Mouse (Mus musculus): ENCODE data around the gene Amigo1. TPM values are rescaled to one million over a fixed set of nuclear protein-coding genes. Genes with fewer than 3 reads are reported as not detected.

Gene Amigo1
- polyA plus RNA-seq, 1 experiment from 2014 or later = 2.4 TPM

GRCm38 (mm10) chr3:108154656-108155055, 31.5 kb upstream of the Amigo1 start, which contains the start of gene Gpr61:
Gpr61 (minus strand) TSS chr3:108154882.
- Histone ChIP-seq H3K36me3 (ENCODE audit: control insufficient read depth, insufficient read depth, low read length) (no peaks in the 10 kb centered on the region), H3K4me3 (ENCODE audit: low read depth, low read length) (no peak within 1 kb of the TSS), H3K27ac (ENCODE audit: low read length) (no peak within 1 kb of the TSS), H3K9ac (replicated peaks; ENCODE audit: low read depth, low read length) (no peak within 1 kb of the TSS), H3K9me3 (ENCODE audit: control insufficient read depth, low read depth, low read length) (no peaks in the 10 kb centered on the region), H3K4me2 (replicated peaks; ENCODE audit: low read depth, low read length) (no peak within 1 kb of the TSS), H3K27me3 (ENCODE audit: control insufficient read depth, insufficient read depth, low read length) (no peaks in the 10 kb centered on the region), H3K4me1 (ENCODE audit: control insufficient read depth, insufficient read depth, low read length) (no peaks in the 10 kb centered on the region)
- WGBS = 46% methylated on average over 4 of the region's 4 CpGs
- no peak for ATAC-seq (ENCODE audit: insufficient number of reproducible peaks, insufficient read depth, low FRiP score, low read depth)

GRCm38 (mm10) chr3:108158383-108159037, 27.6 kb upstream of the Amigo1 start:
- Histone ChIP-seq H3K27ac (ENCODE audit: low read length) (peak overlapping the region; percentile 6; the same call in 1 of the 2 replicates), H3K4me3 (ENCODE audit: low read depth, low read length) (no peak overlapping the region), H3K4me2 (replicated peaks; ENCODE audit: low read depth, low read length) (no peak overlapping the region), H3K9me3 (ENCODE audit: control insufficient read depth, low read depth, low read length) (no peaks in the 10 kb centered on the region), H3K36me3 (ENCODE audit: control insufficient read depth, insufficient read depth, low read length) (no peaks in the 10 kb centered on the region), H3K9ac (replicated peaks; ENCODE audit: low read depth, low read length) (no peak overlapping the region), H3K4me1 (ENCODE audit: control insufficient read depth, insufficient read depth, low read length) (no peaks in the 10 kb centered on the region), H3K27me3 (ENCODE audit: control insufficient read depth, insufficient read depth, low read length) (no peaks in the 10 kb centered on the region)
- no peak for ATAC-seq (ENCODE audit: insufficient number of reproducible peaks, insufficient read depth, low FRiP score, low read depth)
- WGBS = 56% methylated on average over 9 of the region's 9 CpGs

GRCm38 (mm10) chr3:108164091-108164490, 22.0 kb upstream of the Amigo1 start:
- H3K4me3 ChIP-seq (ENCODE audit: low read depth, low read length) = no peak overlapping the region
- H3K9ac ChIP-seq (replicated peaks; ENCODE audit: low read depth, low read length) = no peak overlapping the region
- H3K27ac ChIP-seq (ENCODE audit: low read length) = no peak overlapping the region
- H3K4me1 ChIP-seq (ENCODE audit: control insufficient read depth, insufficient read depth, low read length) = peaks cover 10% of the 10 kb centered on the region
- no peaks in the 10 kb centered on the region for H3K36me3 ChIP-seq (ENCODE audit: control insufficient read depth, insufficient read depth, low read length)
- H3K9me3 ChIP-seq (ENCODE audit: control insufficient read depth, low read depth, low read length) = no peaks in the 10 kb centered on the region
- no peaks in the 10 kb centered on the region for H3K27me3 ChIP-seq (ENCODE audit: control insufficient read depth, insufficient read depth, low read length)
- WGBS = 67% methylated on average over 5 of the region's 5 CpGs
- ATAC-seq (ENCODE audit: insufficient number of reproducible peaks, insufficient read depth, low FRiP score, low read depth) = no peak
- H3K4me2 ChIP-seq (replicated peaks; ENCODE audit: low read depth, low read length) = no peak overlapping the region

- Histone ChIP-seq H3K4me3 (ENCODE audit: low read depth, low read length) (no peak overlapping the region), H3K4me2 (replicated peaks; ENCODE audit: low read depth, low read length) (peak overlapping the region; percentile 25; the same call in 1 of the 2 replicates), H3K9ac (replicated peaks; ENCODE audit: low read depth, low read length) (no peak overlapping the region), H3K27me3 (ENCODE audit: control insufficient read depth, insufficient read depth, low read length) (no peaks in the 10 kb centered on the region), H3K27ac (ENCODE audit: low read length) (no peak overlapping the region), H3K36me3 (ENCODE audit: control insufficient read depth, insufficient read depth, low read length) (no peaks in the 10 kb centered on the region), H3K4me1 (ENCODE audit: control insufficient read depth, insufficient read depth, low read length) (peaks cover 10% of the 10 kb centered on the region), H3K9me3 (ENCODE audit: control insufficient read depth, low read depth, low read length) (no peaks in the 10 kb centered on the region)
- 14% methylated on average over 9 of the region's 9 CpGs for WGBS
- ATAC-seq (ENCODE audit: insufficient number of reproducible peaks, insufficient read depth, low FRiP score, low read depth) = peak; percentile 48; the same call in 1 of the 2 replicates
Observed at GRCm38 (mm10) chr3:108164807-108165206, 21.3 kb upstream of the Amigo1 start.

GRCm38 (mm10) chr3:108165532-108166315, 20.4 kb upstream of the Amigo1 start:
- ATAC-seq (ENCODE audit: insufficient number of reproducible peaks, insufficient read depth, low FRiP score, low read depth) = no peak
- WGBS = 47% methylated on average over 10 of the region's 10 CpGs
- H3K4me1 ChIP-seq (ENCODE audit: control insufficient read depth, insufficient read depth, low read length) = peaks cover 10% of the 10 kb centered on the region
- no peak overlapping the region for H3K4me2 ChIP-seq (replicated peaks; ENCODE audit: low read depth, low read length)
- H3K27ac ChIP-seq (ENCODE audit: low read length) = peak overlapping the region; percentile 10; the same call in 1 of the 2 replicates
- no peaks in the 10 kb centered on the region for H3K27me3 ChIP-seq (ENCODE audit: control insufficient read depth, insufficient read depth, low read length)
- H3K9ac ChIP-seq (replicated peaks; ENCODE audit: low read depth, low read length) = no peak overlapping the region
- no peaks in the 10 kb centered on the region for H3K9me3 ChIP-seq (ENCODE audit: control insufficient read depth, low read depth, low read length)
- no peak overlapping the region for H3K4me3 ChIP-seq (ENCODE audit: low read depth, low read length)
- no peaks in the 10 kb centered on the region for H3K36me3 ChIP-seq (ENCODE audit: control insufficient read depth, insufficient read depth, low read length)

GRCm38 (mm10) chr3:108166486-108167211, 19.5 kb upstream of the Amigo1 start:
- no peak overlapping the region for H3K9ac ChIP-seq (replicated peaks; ENCODE audit: low read depth, low read length)
- no peaks in the 10 kb centered on the region for H3K27me3 ChIP-seq (ENCODE audit: control insufficient read depth, insufficient read depth, low read length)
- no peak overlapping the region for H3K4me2 ChIP-seq (replicated peaks; ENCODE audit: low read depth, low read length)
- H3K9me3 ChIP-seq (ENCODE audit: control insufficient read depth, low read depth, low read length) = no peaks in the 10 kb centered on the region
- H3K4me1 ChIP-seq (ENCODE audit: control insufficient read depth, insufficient read depth, low read length) = peaks cover 10% of the 10 kb centered on the region
- H3K4me3 ChIP-seq (ENCODE audit: low read depth, low read length) = no peak overlapping the region
- peak; percentile 23; the same call in 1 of the 2 replicates for ATAC-seq (ENCODE audit: insufficient number of reproducible peaks, insufficient read depth, low FRiP score, low read depth)
- 27% methylated on average over 9 of the region's 11 CpGs for WGBS
- no peak overlapping the region; the same call in 1 of the 2 replicates for H3K27ac ChIP-seq (ENCODE audit: low read length)
- H3K36me3 ChIP-seq (ENCODE audit: control insufficient read depth, insufficient read depth, low read length) = no peaks in the 10 kb centered on the region

- no peak for ATAC-seq (ENCODE audit: insufficient number of reproducible peaks, insufficient read depth, low FRiP score, low read depth)
- Histone ChIP-seq H3K4me2 (replicated peaks; ENCODE audit: low read depth, low read length) (no peak overlapping the region), H3K4me3 (ENCODE audit: low read depth, low read length) (no peak overlapping the region), H3K9me3 (ENCODE audit: control insufficient read depth, low read depth, low read length) (no peaks in the 10 kb centered on the region), H3K27ac (ENCODE audit: low read length) (no peak overlapping the region), H3K36me3 (ENCODE audit: control insufficient read depth, insufficient read depth, low read length) (no peaks in the 10 kb centered on the region), H3K4me1 (ENCODE audit: control insufficient read depth, insufficient read depth, low read length) (peaks cover 10% of the 10 kb centered on the region), H3K27me3 (ENCODE audit: control insufficient read depth, insufficient read depth, low read length) (no peaks in the 10 kb centered on the region), H3K9ac (replicated peaks; ENCODE audit: low read depth, low read length) (no peak overlapping the region)
- WGBS = 50% methylated on average over 14 of the region's 14 CpGs
Observed at GRCm38 (mm10) chr3:108167499-108167898, 18.6 kb upstream of the Amigo1 start.

GRCm38 (mm10) chr3:108169199-108169598, 16.9 kb upstream of the Amigo1 start:
- no peak overlapping the region for H3K9ac ChIP-seq (replicated peaks; ENCODE audit: low read depth, low read length)
- H3K4me3 ChIP-seq (ENCODE audit: low read depth, low read length) = no peak overlapping the region
- H3K27ac ChIP-seq (ENCODE audit: low read length) = no peak overlapping the region
- no peaks in the 10 kb centered on the region for H3K9me3 ChIP-seq (ENCODE audit: control insufficient read depth, low read depth, low read length)
- 52% methylated on average over 3 of the region's 3 CpGs for WGBS
- H3K4me2 ChIP-seq (replicated peaks; ENCODE audit: low read depth, low read length) = no peak overlapping the region
- ATAC-seq (ENCODE audit: insufficient number of reproducible peaks, insufficient read depth, low FRiP score, low read depth) = no peak
- H3K4me1 ChIP-seq (ENCODE audit: control insufficient read depth, insufficient read depth, low read length) = peaks cover 10% of the 10 kb centered on the region
- no peaks in the 10 kb centered on the region for H3K27me3 ChIP-seq (ENCODE audit: control insufficient read depth, insufficient read depth, low read length)
- no peaks in the 10 kb centered on the region for H3K36me3 ChIP-seq (ENCODE audit: control insufficient read depth, insufficient read depth, low read length)
